Mouse (Mus musculus) v-Abl transformed pro-B cells (cell line): ENCODE measurements around the gene Uck2.

Experiments
- in situ Hi-C, 2 experiments: fragments of 400-800 bp; cut with MboI; formaldehyde crosslinking; loops; one replicate each; pipeline ENCODE4 v1.15.1; 2025; ENCODE audit not compliant: unreplicated experiment in 2 of 2

Gene Uck2

GRCm38 (mm10) chr1:167285320-167285355 lies at the start of gene Uck2:
Gene Uck2, minus strand, starts transcription at chr1:167285320.
- in situ Hi-C loops, result loop anchor here in 1 of 2 experiments (10.0 kb wide), 1 partner anchor 50 kb away; no protein-coding TSS in a partner anchor

- in situ Hi-C loops, result loop anchor here (10.0 to 25.0 kb wide), 4 partner anchors 319 to 596 kb away; partner anchors contain the start of gene Fam78b (in 2 of the 2)
Observed at GRCm38 (mm10) chr1:167331106-167331505, 46.0 kb upstream of the Uck2 start.

GRCm38 (mm10) chr1:167328776-167329175 lies 43.7 kb upstream of the Uck2 start:
- in situ Hi-C loops, result loop anchor here (25.0 kb wide), 2 partner anchors 316 to 541 kb away; partner anchors contain the start of gene Fam78b (in 2 of the 2)

- in situ Hi-C loops, result no loop called here
Observed at GRCm38 (mm10) chr1:167321691-167322090, 36.6 kb upstream of the Uck2 start.

GRCm38 (mm10) chr1:167313220-167313619 lies 28.1 kb upstream of the Uck2 start:
- in situ Hi-C loops, result no loop called here

GRCm38 (mm10) chr1:167312367-167312766 lies 27.2 kb upstream of the Uck2 start:
- in situ Hi-C loops, result no loop called here

- in situ Hi-C loops, result loop anchor here in 1 of 2 experiments (5.0 kb wide), 1 partner anchor 66 kb away; no protein-coding TSS in a partner anchor
Observed at GRCm38 (mm10) chr1:167308261-167309054, 23.3 kb upstream of the Uck2 start, which contains the start of gene Tmco1. Gene Tmco1, plus strand, starts transcription at chr1:167308378.

- in situ Hi-C loops, result loop anchor here in 1 of 2 experiments (5.0 kb wide), 1 partner anchor 65 kb away; no protein-coding TSS in a partner anchor
Observed at GRCm38 (mm10) chr1:167307674-167308073, 22.6 kb upstream of the Uck2 start.

- in situ Hi-C loops, result loop anchor here in 1 of 2 experiments (5.0 kb wide), 1 partner anchor 64 kb away; no protein-coding TSS in a partner anchor
Observed at GRCm38 (mm10) chr1:167306451-167307240, 21.5 kb upstream of the Uck2 start.

- in situ Hi-C loops, result loop anchor here in 1 of 2 experiments (5.0 kb wide), 1 partner anchor 63 kb away; no protein-coding TSS in a partner anchor
Observed at GRCm38 (mm10) chr1:167305501-167306137, 20.5 kb upstream of the Uck2 start.

GRCm38 (mm10) chr1:167300122-167300521 lies 15.0 kb upstream of the Uck2 start:
- in situ Hi-C loops, result no loop called here

- in situ Hi-C loops, result no loop called here
Observed at GRCm38 (mm10) chr1:167295679-167296402, 10.7 kb upstream of the Uck2 start.

- in situ Hi-C loops, result no loop called here
Observed at GRCm38 (mm10) chr1:167292447-167292846, 7.3 kb upstream of the Uck2 start.

GRCm38 (mm10) chr1:167291610-167292009 lies 6.5 kb upstream of the Uck2 start:
- in situ Hi-C loops, result no loop called here

- in situ Hi-C loops, result no loop called here
Observed at GRCm38 (mm10) chr1:167290263-167290592, 5.1 kb upstream of the Uck2 start.

GRCm38 (mm10) chr1:167289567-167290262 lies 4.6 kb upstream of the Uck2 start:
- in situ Hi-C loops, result loop anchor here in 1 of 2 experiments (10.0 kb wide), 1 partner anchor 55 kb away; no protein-coding TSS in a partner anchor

GRCm38 (mm10) chr1:167288665-167289538 lies 3.8 kb upstream of the Uck2 start:
- in situ Hi-C loops, result loop anchor here in 1 of 2 experiments (10.0 kb wide), 1 partner anchor 54 kb away; no protein-coding TSS in a partner anchor

- in situ Hi-C loops, result loop anchor here in 1 of 2 experiments (10.0 kb wide), 1 partner anchor 52 kb away; no protein-coding TSS in a partner anchor
Observed at GRCm38 (mm10) chr1:167287156-167287555, 2.0 kb upstream of the Uck2 start.

- in situ Hi-C loops, result loop anchor here in 1 of 2 experiments (10.0 kb wide), 1 partner anchor 51 kb away; no protein-coding TSS in a partner anchor
Observed at GRCm38 (mm10) chr1:167285356-167285755, 236 bp upstream of the Uck2 start.
